ENCODE assay signal across 34 mouse cellular contexts in genomic region chr5:123842935-123843282, GRCm38 (mm10). TPM values are rescaled to one million over a fixed set of nuclear protein-coding genes. Genes with fewer than 3 reads are reported as not detected.
"Had no signal": no experiment of that assay in that cellular context is flagged by ENCODE, and none has a peak within 500 bp of the region (broad histone marks: within the 10 kb centered on the region; RNA-seq: fewer than 3 reads in every experiment).

No protein-coding gene starts in this region.

- H3K4me3 ChIP-seq: gastrocnemius, adult 2 months; heart, adult 2 months; heart, embryonic 13.5 days; heart, embryonic 15.5 days; hindbrain, embryonic 13.5 days; hindbrain, embryonic 15.5 days; intestine, embryonic 15.5 days; kidney, embryonic 15.5 days; limb, embryonic 13.5 days; limb, embryonic 15.5 days; liver, embryonic 12.5 days had no signal

- H3K4me1 ChIP-seq: hindbrain, embryonic 13.5 days; hindbrain, embryonic 15.5 days; liver, embryonic 12.5 days had no signal

- H3K27me3 ChIP-seq: heart, embryonic 13.5 days; heart, embryonic 15.5 days; hindbrain, embryonic 13.5 days; hindbrain, embryonic 15.5 days; intestine, embryonic 15.5 days; kidney, embryonic 15.5 days; limb, embryonic 13.5 days; limb, embryonic 15.5 days had no signal

- ATAC-seq: inflammation-experienced regulatory T-cells, adult 6 months; intestine, embryonic 15.5 days; liver, embryonic 12.5 days had no signal

- H3K9ac ChIP-seq: heart, embryonic 13.5 days; heart, embryonic 15.5 days; hindbrain, embryonic 13.5 days; hindbrain, embryonic 15.5 days; intestine, embryonic 15.5 days; kidney, embryonic 15.5 days; limb, embryonic 13.5 days; limb, embryonic 15.5 days; liver, embryonic 12.5 days had no signal

- H3K4me2 ChIP-seq: heart, embryonic 11.5 days; heart, embryonic 13.5 days; heart, embryonic 15.5 days; hindbrain, embryonic 13.5 days; hindbrain, embryonic 15.5 days; intestine, embryonic 15.5 days; kidney, embryonic 15.5 days; limb, embryonic 13.5 days; limb, embryonic 15.5 days; liver, embryonic 12.5 days had no signal

- DNase-seq: gastrocnemius, adult 2 months; gastrocnemius, postnatal 10 days; gastrocnemius, postnatal 25 days; heart, adult 11 months; heart, adult 2 months; heart, postnatal 14 days; heart, postnatal 36 days; kidney, adult 18-20 months; kidney, adult 9 months; kidney, postnatal 14 days; kidney, postnatal 36 days; layer of hippocampus, adult 9-11 months; layer of hippocampus, postnatal 36 days; left cerebral cortex, postnatal 4 days had no signal

- H3K27ac ChIP-seq: gastrocnemius, adult 2 months; heart, adult 2 months; heart, embryonic 13.5 days; heart, embryonic 15.5 days; hindbrain, embryonic 13.5 days; hindbrain, embryonic 15.5 days; intestine, embryonic 15.5 days; kidney, embryonic 15.5 days; kidney, postnatal 0 days; limb, embryonic 13.5 days; limb, embryonic 15.5 days; liver, embryonic 12.5 days had no signal

- H3K36me3 ChIP-seq: heart, embryonic 13.5 days; heart, embryonic 15.5 days; hindbrain, embryonic 13.5 days; hindbrain, embryonic 15.5 days; intestine, embryonic 15.5 days; kidney, embryonic 15.5 days; limb, embryonic 13.5 days; limb, embryonic 15.5 days; liver, embryonic 12.5 days had no signal

- H3K9me3 ChIP-seq: heart, embryonic 13.5 days; heart, embryonic 15.5 days; hindbrain, embryonic 13.5 days; hindbrain, embryonic 15.5 days; intestine, embryonic 15.5 days; kidney, embryonic 15.5 days; limb, embryonic 13.5 days; limb, embryonic 15.5 days; liver, embryonic 12.5 days had no signal

RNA-seq across cellular contexts. Expression of gene Hcar2, which starts 22.4 kb away (rescaled TPM):
- total RNA-seq: gastrocnemius, adult 2 months; left cerebral cortex, adult 18-20 months; left cerebral cortex, postnatal 10 days; left cerebral cortex, postnatal 25 days; left cerebral cortex, postnatal 4 days had no signal
- polyA plus RNA-seq: heart, embryonic 11.5 days; heart, postnatal 0 days; hindbrain, embryonic 11.5 days; hindbrain, embryonic 13.5 days; hindbrain, embryonic 15.5 days; kidney, postnatal 0 days; limb, embryonic 11.5 days had no signal

RNA-seq across cellular contexts. Expression of gene Hcar1, which starts 36.9 kb away (rescaled TPM):
- total RNA-seq: hematopoietic stem cell, adult 5-6 weeks had no signal
- polyA plus RNA-seq: heart, embryonic 11.5 days; inflammation-experienced regulatory T-cells, adult 6 months; liver, adult 2 months had no signal
